Mouse (Mus musculus) ovary, adult 18-20 months (tissue): Measurements from ENCODE around the gene 1700010B08Rik.
"Not testable (repeated sequence)": the region's sequence is repeated elsewhere in the genome, so short reads cannot be mapped to it uniquely, and the experiment has no call there.

ENCODE experiments used
- DNase-seq: peaks from one replicate; pipeline ENCODE4 v3.0.0; 2022; ENCODE audit warnings: low spot score, mixed read lengths

Gene 1700010B08Rik

GRCm38 (mm10) chr2:173719115-173719514, at the start of gene 1700010B08Rik:
Gene 1700010B08Rik, plus strand, starts transcription at chr2:173719415.
- not testable (repeated sequence) for DNase-seq

- no peak for DNase-seq
Measured at GRCm38 (mm10) chr2:173672328-173672896, 46.8 kb upstream of the 1700010B08Rik start.

DNA sequence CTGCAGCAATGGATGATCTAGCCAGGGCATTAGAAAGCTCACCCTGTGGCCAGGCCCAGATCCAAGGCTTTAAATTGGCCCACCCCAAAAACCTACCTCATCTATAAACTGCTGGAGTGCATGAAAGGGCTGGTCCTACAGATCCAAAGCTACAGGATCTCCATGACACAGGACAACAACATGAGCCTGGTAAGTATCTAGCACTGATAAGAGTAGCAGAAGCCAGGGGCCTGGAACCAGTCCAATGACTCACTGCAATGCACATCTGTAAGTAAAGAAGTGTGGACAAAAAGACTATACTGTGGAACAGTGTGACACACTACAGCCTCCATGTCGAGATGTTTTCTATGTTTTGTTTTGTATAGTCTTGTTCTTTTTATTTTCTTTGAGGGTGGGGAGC, 45.7 kb upstream of the 1700010B08Rik start:
- no peak for DNase-seq

DNA sequence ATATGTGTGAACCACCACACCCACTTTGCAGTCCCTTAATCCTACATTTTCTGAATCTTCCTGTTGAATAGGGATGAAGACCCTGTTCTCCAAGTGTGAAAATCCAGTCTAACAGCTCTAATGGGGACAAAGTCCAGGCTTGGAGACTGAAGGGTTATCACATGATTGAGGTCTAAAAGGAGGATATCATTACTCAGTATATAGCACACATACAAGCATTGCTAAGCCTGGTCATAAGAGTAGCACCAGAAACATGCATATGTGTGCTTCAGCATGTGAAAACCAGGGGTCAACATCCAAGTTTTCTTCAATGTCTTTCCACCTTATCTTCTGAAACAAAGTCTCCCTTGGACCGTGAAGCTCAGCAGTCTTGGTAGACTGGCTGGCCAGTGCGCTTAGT, 40.6 kb upstream of the 1700010B08Rik start:
- no peak for DNase-seq

- DNase-seq = no peak
Measured at GRCm38 (mm10) chr2:173679217-173679616, 40.0 kb upstream of the 1700010B08Rik start.

GRCm38 (mm10) chr2:173680153-173680552, 39.1 kb upstream of the 1700010B08Rik start:
- no peak for DNase-seq

DNA sequence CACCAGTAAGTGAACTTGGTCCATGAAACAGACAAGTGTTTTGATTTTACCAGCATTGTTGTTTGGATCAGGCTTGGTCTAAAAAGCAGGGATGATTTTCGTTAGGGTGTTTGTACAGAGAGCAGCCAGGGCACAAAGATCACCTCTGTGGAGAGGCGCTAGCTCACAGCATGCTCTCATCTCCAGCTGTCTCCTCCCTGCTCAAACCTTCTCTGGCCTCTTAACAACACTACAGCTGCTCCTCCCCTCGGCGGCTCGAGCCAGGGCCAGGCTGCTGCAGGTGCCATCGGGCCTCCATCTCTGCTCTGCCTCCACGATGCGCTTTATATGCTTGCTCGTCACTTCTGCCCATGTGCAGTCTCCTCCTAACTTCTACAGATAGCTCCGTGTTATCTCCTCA, 36.4 kb upstream of the 1700010B08Rik start:
- no peak for DNase-seq

DNA sequence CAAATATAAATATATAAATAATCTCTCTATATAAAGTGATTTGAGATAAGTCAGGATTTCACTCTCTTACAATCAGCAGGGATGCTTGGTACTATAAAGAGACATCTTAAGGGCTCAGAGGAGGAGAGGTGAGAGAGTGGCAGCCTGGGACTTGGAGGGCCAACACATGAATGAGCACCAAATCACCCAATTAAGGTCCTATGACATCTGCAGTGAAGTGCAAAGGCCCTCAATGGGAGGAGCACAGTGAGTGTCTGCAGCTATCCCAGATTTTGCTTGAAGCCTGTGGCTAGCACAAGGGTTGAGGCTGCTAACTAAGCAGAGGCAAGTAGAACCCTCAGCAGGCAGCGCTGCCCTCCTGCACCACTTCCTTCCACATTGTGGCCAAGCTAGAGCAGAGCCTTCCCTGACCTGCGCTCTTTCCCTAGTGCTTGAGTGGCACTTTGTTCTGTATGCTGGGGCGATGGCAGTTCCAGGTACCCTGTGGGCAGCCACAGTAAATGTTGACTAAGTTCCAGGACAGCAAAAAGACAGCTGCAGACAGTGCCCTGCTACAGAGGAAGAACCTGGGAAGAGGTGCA, 33.3 kb upstream of the 1700010B08Rik start:
- no peak for DNase-seq

DNA sequence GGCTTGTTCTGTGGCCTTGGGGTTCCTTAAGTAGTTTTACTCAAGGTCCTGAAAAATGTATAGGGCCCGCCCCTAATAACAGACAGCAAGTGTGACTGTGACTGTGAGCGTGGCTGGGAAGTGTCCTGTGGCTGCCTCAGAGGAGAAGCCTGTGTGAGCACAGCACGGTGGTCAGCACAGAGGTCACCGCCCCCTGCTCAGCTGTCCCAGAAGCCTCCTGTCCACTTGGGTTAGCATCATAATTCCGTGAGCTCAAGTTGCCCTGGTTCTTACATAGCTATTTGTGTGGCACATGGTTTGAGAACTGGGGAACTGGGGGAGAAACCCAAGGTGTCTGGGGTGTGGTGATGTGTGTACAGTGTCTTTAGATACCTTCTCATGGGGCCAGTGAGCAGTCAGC, 31.9 kb upstream of the 1700010B08Rik start:
- DNase-seq = no peak

GRCm38 (mm10) chr2:173689835-173690234, 29.4 kb upstream of the 1700010B08Rik start:
- DNase-seq = no peak

DNA sequence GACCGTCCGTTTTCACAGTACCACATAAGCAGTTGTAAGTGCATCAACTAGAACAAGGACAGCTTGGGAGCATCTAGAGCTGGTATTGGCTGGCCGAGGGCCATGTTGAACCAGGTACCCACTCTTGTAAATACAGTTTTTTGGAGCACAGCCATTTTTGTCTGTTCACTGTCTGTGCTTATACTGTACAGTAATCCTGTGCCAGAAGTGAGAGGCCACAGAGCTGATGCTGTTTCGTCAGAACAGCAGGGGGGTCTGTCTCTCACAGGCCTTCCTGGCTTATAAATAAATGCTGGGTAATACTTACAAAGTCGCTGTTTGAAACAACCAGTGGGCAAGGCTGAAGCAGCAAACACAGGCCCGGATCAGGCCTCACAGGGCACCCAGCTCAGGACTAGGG, 27.5 kb upstream of the 1700010B08Rik start:
- no peak for DNase-seq

- no peak for DNase-seq
Measured at GRCm38 (mm10) chr2:173692693-173693092, 26.5 kb upstream of the 1700010B08Rik start.

DNA sequence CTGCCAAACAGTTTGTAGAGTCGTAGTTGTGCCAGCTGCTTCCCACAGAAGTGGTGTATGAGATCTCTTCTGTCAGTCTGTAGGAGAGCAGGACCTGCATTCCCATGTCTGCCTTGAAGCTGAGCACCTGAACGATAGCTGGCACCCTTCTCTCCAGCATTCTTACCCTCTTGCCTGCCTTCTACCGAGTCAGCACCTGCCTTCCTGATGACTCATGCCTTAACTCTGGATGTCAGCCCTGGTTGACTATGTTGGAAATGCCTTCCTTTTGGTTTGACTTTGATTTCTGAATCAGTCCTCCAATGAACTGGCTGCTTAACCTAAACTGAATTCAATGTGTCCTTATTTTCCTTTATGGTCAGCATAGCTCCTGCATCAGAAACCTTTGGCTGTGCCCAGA, 20.4 kb upstream of the 1700010B08Rik start:
- no peak for DNase-seq

GRCm38 (mm10) chr2:173702096-173702866, 16.9 kb upstream of the 1700010B08Rik start:
- no peak for DNase-seq

- no peak for DNase-seq
Measured at GRCm38 (mm10) chr2:173702867-173703237, 16.4 kb upstream of the 1700010B08Rik start.

GRCm38 (mm10) chr2:173705827-173706551, 13.2 kb upstream of the 1700010B08Rik start:
- no peak for DNase-seq

- not testable (repeated sequence) for DNase-seq
Measured at GRCm38 (mm10) chr2:173707626-173708025, 11.6 kb upstream of the 1700010B08Rik start.

DNA sequence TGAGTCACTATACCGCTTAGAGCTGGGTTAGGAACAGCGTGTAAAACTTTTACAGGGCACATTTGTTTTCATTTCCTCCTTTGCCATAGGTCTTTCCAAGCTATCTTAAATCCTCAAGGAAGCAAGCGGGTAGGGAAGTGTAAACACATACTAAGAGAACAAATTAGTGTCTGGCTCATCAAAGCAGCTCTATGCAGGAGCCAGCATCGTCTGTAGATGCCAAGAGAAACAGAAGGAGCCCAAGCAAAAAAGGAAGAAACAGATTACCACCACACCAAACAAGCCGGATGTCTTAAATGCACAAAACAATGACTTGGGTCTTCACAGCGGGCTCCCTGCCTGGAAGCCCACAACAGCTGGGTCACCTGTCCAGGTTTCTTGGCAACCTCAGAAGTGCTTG, 9.0 kb upstream of the 1700010B08Rik start:
- no peak for DNase-seq

GRCm38 (mm10) chr2:173712656-173713055, 6.6 kb upstream of the 1700010B08Rik start:
- no peak for DNase-seq

- DNase-seq = no peak
Measured at GRCm38 (mm10) chr2:173713241-173713640, 6.0 kb upstream of the 1700010B08Rik start.

DNA sequence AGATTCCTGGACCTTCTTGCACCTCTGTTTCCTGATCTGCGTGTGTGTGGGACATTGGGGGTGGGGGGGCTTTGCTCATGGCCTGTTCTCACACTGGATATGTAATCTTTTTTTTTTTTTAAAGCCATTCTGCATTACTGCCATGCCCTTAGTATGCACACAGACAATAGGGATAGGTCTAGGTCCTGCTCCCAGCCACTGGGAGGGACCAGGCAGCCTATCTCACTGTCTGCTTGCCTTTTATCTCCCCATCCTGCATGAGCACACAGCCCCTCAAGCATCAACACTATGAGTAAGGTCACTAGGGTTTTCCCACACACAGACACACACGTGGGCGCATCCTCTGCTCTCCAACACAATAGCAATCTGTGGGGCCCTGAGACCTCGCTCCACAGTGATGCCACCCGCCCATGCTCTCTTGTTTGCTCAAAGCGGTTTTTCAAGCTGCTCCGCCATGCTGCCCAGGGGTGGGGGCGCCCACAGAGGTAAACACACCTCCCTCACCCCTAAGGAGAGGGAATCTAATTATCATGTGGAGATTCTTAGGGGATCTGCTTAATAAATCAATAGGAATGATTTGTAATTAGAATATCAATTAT, 4.5 kb upstream of the 1700010B08Rik start:
- no peak for DNase-seq

DNA sequence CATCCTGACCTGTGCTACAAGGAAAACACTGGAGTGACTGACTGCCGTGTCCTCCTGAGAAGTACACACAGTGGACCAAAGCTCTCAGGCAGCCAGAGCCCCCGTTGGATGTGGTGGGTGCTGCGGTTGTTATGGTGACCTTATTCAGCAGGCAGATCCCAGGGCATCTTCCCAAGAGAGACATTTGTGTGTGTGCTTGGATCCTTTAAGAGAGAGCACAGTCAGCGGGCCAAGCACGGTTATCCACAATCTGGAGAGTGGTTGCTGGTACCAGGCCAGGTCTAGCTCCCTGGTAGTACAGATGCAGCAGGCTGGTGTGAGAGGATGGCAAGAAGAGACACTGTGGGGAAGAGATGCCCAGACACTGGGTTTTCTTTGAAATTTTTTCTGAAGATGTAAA, 2.2 kb upstream of the 1700010B08Rik start:
- no peak for DNase-seq
